Mouse (Mus musculus) lung, adult 2 months (tissue): ENCODE measurements around the gene Mag. TPM values are rescaled to one million over a fixed set of nuclear protein-coding genes. Genes with fewer than 3 reads are reported as not detected.
"Not testable (repeated sequence)": the region's sequence is repeated elsewhere in the genome, so short reads cannot be mapped to it uniquely, and the experiment has no call there.

Experiments used
- DNase-seq: peaks from one replicate; pipeline ENCODE4 v3.0.0; 2022
- H3K4me1 ChIP-seq: fragments of 200-500 bp; 2 replicates; pipeline ENCODE4 v1.6.1; 2011; ENCODE audit warnings: low read length; ENCODE audit not compliant: control insufficient read depth, insufficient read depth
- H3K4me3 ChIP-seq: fragments of 200-500 bp; replicated peaks from 2 replicates; pipeline ENCODE3; 2011; ENCODE audit warnings: low read depth, mild to moderate bottlenecking, control low read depth, low read length; ENCODE audit errors: extremely low read depth
- CTCF ChIP-seq: fragments of 200-500 bp; IDR thresholded peaks from 2 replicates; pipeline ENCODE4 v1.5.1; 2011; ENCODE audit warnings: mild to moderate bottlenecking, low read length, control low read depth; ENCODE audit not compliant: insufficient read depth
- POLR2A ChIP-seq: fragments of 200-500 bp; IDR thresholded peaks from 2 replicates; pipeline ENCODE4 v1.6.1; 2011; ENCODE audit warnings: low read depth, mild to moderate bottlenecking, control low read depth, low read length, borderline replicate concordance; ENCODE audit errors: extremely low read depth
- WGBS: fragments of 180-500 bp; shearing (Covaris S2); methylation state at CpG from one replicate; pipeline ENCODE4 v1.1.7; 2018; 5-methylcytosine and 5-hydroxymethylcytosine counted together
- polyA plus RNA-seq: library from polyadenylated mRNA; depleted of rRNA; stranded (reverse); fragments of >200 nt; gene quantifications from 2 replicates; pipeline ENCODE4 v1.2.3, GENCODE M21; 2012

Gene Mag
- polyA plus RNA-seq, 1 experiment = 3.7 TPM

DNA sequence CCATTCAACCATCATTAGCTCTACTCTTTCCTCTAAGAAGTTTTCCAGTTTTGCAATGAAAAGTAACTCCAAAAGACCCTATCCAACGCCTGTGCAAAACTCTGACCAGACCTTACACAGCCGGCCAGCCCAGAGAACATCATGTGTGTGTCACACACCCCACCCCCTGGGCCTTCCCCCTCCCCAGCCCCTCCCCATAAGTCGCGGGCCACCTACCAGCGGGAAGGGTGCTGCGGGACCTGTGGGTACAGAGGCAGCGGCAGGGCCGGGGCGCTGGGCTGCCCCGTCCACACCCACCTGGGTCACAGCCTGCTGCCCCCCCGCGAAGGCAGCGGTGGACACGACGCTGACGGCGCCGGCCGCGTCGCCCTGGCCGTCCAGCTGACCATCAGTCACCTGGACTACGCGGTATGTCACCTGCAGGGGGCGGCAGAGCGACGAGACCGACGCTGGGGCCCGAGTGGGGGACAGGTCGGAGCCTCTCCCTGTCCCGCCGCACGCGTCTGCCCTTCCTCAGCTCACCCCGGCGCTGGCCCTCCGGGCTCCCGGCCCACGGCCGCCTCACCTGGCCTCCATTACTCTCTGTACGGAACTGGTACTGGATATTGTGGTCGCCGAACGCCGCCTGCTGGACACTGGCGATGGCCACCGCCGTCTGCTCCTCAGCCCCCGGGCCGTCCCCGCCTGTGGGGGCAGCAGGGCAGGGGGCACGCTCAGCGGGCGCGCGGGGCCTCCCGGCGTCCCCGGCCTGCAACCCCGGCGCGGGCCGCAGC lies 41.1 kb upstream of the Mag start:
- peak; percentile 89 for DNase-seq
- TF ChIP-seq POLR2A (peak; percentile 70; the same call in 1 of the 2 replicates), CTCF (peak; percentile 41)
- Histone ChIP-seq H3K4me3 (peak overlapping the region; percentile 88), H3K4me1 (peaks cover 7% of the 10 kb centered on the region)
- under 1% methylated on average over 64 of the region's 64 CpGs for WGBS

DNA sequence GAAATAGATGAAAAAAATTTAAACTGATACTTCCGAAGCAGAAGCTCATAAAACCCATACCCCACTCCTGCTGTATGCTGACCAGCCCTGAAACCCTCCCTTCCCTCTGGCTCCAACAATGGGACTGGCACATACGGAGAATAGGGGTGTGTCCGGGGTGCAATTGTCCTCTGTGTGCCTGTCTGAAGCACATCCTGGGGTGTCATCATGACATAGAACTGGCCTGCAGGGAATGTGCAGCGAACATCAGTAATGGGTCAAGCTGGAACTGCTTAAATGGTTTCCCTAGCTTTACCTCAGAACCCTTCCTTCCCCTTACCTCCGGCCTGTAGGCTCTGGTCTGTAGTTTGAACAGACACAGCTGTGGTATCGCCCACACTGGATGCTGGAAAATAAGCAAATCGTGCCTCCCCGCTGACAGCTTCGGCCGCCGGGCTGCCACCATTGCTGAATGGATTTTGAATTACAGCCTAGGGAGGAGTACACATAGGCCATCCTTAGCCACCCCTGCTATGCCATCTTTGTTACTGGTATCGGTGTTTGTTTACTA lies 40.4 kb upstream of the Mag start:
- no peak for DNase-seq
- H3K4me1 ChIP-seq = peaks cover 7% of the 10 kb centered on the region
- H3K4me3 ChIP-seq = no peak overlapping the region
- TF ChIP-seq CTCF = no peak
- WGBS = 76% methylated on average over 12 of the region's 12 CpGs

DNA sequence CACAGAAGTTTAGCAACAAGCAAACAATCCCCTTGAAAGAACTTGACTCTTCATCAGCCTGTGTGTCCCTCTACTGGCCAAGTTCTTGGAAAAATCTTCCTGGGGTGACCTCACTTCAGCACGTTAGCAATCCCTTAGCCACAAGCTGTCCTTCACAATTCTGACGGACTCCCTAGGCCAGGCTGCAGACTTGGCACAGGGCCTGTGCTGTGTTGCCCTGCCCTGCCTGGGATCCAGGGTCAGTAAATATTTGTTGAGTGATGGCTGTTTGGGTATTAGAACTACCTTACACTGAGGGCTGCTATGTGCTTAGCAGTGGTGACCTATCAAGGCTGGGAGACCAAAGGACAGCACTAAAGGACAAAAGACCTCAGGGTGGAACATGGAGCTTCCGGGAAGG lies 39.4 kb upstream of the Mag start:
- TF ChIP-seq CTCF (no peak), POLR2A (no peak)
- no peak for DNase-seq
- Histone ChIP-seq H3K4me1 (peaks cover 7% of the 10 kb centered on the region), H3K4me3 (no peak overlapping the region)
- WGBS = 54% methylated on average over 3 of the region's 3 CpGs

DNA sequence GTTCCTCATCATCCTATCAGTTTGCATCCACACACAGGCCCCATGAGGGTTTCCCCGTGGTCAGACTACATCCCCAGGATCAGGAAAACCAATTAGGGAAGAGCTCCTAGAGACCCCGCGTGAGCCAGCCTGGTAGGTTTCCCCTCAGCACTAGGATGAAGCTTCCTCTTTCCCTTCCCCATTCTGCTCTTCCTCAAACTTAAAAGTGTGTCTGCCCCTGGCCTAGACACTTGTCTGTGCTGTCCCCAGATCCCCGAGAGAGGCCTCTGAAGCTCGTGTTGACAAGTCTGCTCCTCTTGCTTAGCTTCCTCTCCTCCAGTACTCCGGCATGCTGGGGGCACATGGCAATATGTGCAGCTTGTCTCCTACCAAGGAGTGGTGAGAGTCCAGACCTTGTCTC lies 38.8 kb upstream of the Mag start:
- no peak for DNase-seq
- TF ChIP-seq POLR2A (no peak), CTCF (no peak)
- H3K4me3 ChIP-seq = no peak overlapping the region
- H3K4me1 ChIP-seq = peaks cover 7% of the 10 kb centered on the region
- WGBS = 78% methylated on average over 6 of the region's 6 CpGs

DNA sequence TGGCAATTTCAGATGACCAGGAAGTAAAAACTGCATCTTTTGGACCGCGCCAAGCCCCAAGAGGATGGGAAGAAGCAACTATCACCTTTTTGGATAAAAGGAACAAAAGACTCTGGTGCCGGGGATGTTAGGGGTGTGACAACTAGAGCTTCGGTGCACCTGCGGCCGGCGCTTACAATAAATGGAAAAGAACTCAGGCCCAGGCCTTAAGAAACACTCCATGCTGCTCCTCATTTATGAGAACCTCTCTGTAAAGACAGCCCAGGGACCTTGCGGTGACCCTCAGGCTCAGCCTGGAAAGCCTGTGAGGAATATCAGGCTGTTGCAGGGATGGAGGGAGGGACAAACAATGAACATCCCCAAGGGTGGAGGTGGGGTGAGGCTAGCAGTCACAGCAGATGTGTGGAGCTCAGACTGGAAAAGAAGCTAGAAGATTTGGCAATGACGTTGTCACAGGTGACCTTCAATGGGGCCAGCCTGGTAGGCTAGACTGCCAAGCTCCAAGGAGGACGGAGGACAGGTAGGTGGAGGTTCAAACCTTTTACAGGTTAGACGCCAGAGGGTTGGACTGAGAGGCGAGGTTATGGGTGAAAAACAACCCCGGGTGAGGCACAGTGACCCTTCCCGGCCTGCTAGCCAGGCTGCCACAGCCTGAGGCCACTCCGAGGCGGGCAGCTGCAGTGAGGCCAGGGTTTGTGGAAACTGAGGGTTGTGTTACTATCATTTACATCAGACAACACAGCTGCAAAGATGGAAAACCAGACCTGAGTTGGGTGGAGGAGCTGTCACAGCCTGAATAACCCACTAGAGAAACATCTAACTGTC lies 38.0 kb upstream of the Mag start:
- no peak for TF ChIP-seq POLR2A
- no peak for TF ChIP-seq CTCF

DNA sequence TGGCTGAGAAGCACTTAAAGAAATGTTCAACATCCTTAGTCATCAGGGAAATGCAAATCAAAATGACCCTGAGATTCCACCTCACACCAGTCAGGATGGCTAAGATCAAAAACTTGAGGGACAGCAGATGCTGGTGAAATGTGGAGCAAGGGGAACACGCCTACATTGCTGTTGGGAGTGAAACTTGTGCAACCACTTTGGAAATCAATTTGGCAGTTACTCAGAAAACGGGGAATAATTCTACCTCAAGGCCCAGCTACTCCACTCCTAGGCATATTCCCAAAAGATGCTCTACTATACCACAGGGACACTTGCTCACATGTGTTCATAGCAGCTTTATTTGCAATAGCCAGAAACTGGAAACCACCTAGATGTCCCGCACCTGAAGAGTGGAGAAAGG lies 35.2 kb upstream of the Mag start:
- H3K4me3 ChIP-seq, DNase-seq, H3K4me1 ChIP-seq: not testable (repeated sequence)
- 56% methylated on average over 3 of the region's 3 CpGs for WGBS

More for the DNA sequence above, 38.0 kb upstream of the Mag start:
- DNase-seq = no peak
- 92% methylated on average over 16 of the region's 16 CpGs for WGBS
- Histone ChIP-seq H3K4me1 (peaks cover 2% of the 10 kb centered on the region), H3K4me3 (no peak overlapping the region)

DNA sequence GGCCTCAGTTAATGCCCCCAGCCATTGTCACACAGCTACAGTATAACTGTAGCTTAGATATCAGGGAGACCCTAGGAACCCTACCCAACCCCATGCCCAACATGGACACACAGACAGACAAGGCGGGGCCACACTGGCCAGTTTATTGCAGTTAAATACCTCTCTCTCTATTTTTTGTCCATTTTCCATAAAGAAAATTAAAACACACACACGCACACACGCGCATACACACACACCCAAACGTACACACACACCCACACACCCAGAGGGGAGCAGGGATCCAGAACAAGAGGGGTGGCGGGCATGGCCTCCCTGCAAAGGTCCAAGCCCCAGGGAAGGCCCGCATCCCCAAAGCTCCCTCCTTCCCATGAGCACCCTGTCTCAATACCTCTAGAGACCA lies 31.2 kb upstream of the Mag start:
- no peak overlapping the region for H3K4me3 ChIP-seq
- no peak for TF ChIP-seq CTCF
- TF ChIP-seq POLR2A = no peak
- no peak for DNase-seq
- H3K4me1 ChIP-seq = no peaks in the 10 kb centered on the region
- 95% methylated on average over 7 of the region's 7 CpGs for WGBS

DNA sequence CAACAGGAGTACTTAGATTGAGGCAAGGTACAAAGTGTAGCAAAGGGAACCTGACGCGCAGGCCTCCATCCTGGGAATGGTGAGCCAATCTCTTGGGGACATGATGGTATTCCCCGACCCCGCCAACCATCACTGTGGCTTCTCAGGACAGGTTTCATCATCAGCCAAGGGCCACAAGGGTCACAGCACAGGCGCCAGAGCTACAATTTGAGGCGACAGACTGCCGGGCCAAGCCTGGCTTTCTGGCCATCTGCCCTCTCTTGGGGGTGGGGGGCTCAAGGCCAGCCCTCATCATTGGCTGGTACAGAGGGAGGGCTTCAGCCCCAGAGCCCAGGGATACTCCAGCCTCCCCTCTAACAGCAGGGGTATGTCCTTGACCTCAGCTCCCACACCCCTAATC lies 30.8 kb upstream of the Mag start:
- not testable (repeated sequence) for DNase-seq, H3K4me3 ChIP-seq, H3K4me1 ChIP-seq
- WGBS = 80% methylated on average over 7 of the region's 7 CpGs

DNA sequence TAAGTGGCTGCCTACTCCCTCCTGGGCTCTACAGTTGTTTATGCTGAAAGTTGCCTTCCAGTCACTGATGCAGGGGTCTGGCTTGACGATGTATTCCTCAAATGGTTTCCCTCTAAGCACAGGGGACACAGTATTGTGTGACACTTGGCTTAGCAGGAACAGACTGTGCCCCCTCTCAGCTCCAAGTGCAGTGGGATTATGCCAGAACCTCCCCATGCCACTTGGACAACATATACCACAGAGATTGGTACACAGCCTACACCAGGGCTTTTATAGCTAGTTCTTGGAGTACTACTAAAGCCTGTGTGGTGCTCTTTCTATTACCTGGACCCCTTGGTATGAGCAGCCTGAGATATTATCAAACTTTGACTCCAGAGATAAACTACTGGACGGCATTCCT lies 30.0 kb upstream of the Mag start:
- DNase-seq, H3K4me3 ChIP-seq, H3K4me1 ChIP-seq: not testable (repeated sequence)
- WGBS = 52% methylated on average over 2 of the region's 2 CpGs

DNA sequence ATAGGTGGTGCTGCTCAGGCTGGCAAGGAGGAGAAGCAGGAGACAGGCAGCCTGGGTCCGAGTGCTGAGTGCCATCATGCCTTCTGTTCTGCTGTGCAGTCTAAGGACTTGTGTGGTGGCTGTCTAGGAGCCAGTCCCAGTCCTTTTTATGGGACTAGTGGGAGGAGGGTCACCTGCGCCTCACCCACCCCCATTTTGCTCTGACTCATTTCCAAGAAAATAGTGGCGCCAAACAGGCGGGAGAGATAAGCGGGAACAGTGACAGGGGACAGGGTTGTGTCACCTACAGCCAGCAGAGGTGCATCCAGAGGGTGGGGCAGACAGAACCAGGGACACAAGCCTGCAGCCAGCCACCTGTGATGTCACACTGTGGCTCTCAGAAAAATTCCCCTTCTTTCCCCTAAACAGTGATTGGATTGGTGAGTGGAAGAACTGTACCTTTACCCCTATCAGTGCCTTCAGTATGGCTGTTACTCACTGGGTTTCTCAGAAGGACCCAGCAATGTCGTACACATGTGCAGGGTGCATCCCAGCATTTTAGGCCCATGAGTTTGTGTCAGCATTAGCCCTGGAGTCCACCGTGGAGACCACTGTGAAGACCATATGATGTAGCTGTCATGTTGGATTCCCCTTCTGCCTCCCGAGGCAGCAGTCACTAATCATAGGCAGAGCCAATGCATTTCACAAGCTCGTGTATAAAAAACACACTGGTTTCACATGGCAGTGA lies 29.4 kb upstream of the Mag start, which contains the start of gene Hamp:
Hamp (minus strand) TSS at position 124 of the 727 bp plus-strand sequence.
- H3K4me3 ChIP-seq = no peak within 1 kb of the TSS
- no peaks in the 10 kb centered on the region for H3K4me1 ChIP-seq
- DNase-seq = no peak
- TF ChIP-seq CTCF (no peak), POLR2A (no peak)
- 54% methylated on average over 9 of the region's 9 CpGs for WGBS

DNA sequence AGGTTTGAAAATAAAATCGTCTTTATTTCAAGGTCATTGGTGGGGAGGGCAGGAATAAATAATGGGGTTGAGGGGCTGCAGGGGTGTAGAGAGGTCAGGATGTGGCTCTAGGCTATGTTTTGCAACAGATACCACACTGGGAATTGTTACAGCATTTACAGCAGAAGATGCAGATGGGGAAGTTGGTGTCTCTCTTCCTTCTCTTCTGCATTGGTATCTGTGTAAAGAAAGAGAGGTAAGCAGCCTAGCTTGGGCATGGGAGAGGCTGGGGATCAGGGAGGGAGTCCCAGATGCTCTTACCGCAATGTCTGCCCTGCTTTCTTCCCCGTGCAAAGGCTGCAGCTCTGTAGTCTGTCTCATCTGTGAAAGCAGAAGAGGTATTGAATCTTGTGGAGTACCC lies 27.7 kb upstream of the Mag start:
- not testable (repeated sequence) for H3K4me1 ChIP-seq
- 35% methylated on average over 3 of the region's 3 CpGs for WGBS

DNA sequence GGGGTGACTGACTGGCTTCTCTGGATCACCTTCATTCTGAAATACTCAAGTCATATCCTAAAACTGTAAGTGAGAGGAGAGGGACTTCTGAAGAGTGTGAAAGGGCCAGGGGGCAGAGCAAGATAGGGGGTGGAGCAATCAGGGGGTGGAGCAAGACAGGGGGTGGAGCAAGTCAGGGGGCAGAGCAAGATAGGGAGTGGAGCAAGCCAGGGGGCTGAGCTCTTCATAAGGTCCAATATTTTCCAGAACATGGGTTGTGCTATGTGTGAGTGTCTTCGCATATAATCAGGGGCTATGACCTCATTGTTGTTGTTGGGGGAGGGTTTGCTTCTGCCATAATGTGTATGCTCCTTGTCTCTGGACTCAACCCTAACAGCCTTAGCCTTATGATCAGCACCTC lies 25.4 kb upstream of the Mag start:
- 73% methylated on average over 1 of the region's 1 CpGs for WGBS
- not testable (repeated sequence) for DNase-seq, H3K4me1 ChIP-seq, H3K4me3 ChIP-seq

More for the DNA sequence above, 27.7 kb upstream of the Mag start:
- DNase-seq, H3K4me3 ChIP-seq: not testable (repeated sequence)

DNA sequence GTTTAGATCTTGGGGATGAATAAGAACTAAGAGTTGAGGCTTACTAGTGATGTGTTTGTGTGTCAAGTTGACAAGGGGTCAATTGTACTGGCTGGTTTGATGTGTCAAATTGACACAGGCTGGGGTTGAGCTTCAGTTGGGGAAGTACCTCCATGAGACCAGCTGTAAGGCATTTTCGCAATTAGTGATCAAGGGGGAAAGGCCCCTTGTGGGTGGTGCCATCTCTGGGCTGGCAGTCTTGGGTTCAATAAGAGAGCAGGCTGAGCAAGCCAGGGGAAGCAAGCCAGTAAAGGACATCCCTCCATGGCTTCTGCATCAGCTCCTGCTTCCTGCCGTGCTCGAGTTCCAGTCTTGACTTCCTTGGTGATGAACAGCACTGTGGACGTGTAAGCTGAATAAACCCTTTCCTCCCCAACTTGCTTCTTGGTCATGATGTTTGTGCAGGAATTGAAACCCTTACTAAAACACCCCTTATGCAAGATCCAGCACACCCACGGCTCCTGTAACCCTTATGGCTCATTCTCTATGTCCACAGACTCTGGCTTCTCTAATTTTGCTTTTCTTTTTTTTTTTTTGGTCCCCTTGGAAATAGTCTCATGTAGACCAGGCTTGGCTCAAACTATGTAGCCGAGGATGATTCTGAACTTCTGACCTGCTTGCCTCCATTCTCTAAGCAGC lies 20.9 kb upstream of the Mag start:
- DNase-seq, H3K4me1 ChIP-seq, H3K4me3 ChIP-seq: not testable (repeated sequence)
- 53% methylated on average over 6 of the region's 6 CpGs for WGBS
